Mouse (Mus musculus): ENCODE results near the gene 1700125H20Rik.

1700125H20Rik gene

DNA sequence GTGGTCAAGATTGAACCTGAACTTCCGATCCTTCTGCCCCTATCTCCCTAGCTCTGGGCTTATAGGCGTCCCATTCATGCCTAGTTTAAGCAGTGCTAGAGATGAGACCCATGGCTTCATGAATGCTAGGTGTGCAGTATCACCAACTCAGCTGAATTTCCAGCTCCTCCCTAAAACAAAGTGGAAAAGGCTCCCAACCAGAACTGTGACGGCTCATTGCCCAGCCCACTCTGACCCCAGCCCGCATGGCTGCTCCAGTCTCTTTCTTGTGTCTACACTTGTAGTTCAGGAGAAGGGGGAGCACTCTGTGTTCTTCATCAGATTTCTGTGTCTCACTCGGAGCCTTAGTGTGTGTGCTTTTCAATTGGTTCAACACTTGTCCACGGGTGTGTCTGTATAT lies 14.6 kb downstream of the 1700125H20Rik start:
- DNase-seq: no peak

DNA sequence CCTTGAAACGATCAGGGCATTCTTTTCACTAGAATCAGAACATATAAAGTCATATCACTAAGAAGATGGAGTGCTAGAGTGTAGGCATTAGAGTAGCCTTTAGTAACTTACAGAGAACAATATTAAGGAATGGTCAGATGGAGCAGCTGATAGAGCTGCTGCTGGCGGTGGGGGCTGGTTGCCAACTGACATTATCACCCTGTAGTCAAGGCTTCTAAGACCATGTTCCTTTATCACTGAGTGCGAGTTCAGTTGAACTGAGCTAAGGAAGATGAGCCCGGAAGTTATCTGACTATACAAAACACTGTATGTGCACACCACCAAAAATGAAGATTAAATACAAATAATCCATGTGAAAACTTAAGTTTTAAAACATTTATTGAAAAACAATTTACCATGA lies 18.9 kb downstream of the 1700125H20Rik start:
- DNase-seq: no peak

GRCm38 (mm10) chr11:85190741-85191140 lies 20.5 kb downstream of the 1700125H20Rik start:
- DNase-seq: no peak

DNA sequence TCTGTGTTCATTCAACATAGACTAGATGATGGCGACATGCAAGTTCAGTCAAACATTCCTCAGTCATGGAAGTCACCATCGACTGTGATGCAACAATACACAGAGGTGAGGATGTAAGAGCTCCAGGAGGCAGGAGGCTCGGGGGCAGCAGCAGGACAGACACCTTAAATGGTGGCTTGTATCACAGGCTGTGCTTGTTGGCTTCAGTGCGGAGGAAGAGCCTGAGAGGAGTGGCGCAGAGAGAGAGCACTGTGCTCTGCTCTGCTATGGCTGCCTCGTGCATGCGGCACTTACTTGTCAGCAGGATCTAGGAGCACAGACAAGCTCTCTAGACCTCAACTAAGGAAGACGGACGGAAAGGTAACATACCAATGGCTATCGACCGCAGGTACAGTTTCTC lies 24.0 kb downstream of the 1700125H20Rik start:
- no peak for DNase-seq

DNA sequence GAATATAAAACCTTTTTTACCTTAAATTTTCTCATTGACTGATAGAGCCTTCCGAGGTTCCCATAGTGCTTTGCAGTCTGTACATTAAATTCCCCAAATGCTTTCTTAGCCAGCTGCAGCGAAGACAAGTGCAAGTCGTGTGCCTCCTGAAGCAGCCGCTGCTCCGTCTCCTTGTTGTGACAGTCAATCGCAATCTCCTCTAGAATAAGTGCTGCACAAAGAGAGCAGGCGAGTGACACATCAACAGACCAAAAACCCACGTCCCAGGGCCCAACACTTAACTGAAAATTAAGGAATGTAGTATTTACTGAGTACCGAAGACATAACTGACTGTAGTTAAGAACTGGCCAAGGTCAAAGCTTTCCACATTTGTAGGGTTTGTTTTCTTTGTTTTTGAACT lies 25.8 kb downstream of the 1700125H20Rik start:
- no peak for DNase-seq

- no peak for DNase-seq
Observed at GRCm38 (mm10) chr11:85198906-85199305, 28.7 kb downstream of the 1700125H20Rik start.

DNA sequence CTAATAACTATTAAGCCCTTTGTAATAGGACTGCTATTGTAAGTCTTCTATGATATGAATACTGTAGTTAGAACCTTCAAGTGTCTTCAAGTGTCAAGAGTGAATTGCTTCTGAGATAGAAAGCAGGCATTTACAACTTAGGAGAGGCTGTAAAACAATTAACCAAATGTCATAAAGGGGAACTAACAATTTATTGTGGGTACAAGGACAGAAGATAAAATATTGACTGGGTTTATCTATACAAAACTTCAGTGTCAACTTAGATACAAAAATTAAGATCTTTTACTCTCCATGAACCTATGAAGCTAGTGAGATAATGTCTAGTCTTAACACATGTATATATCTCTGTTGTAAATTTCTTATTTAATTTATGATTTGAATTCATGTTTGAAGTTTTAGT lies 36.0 kb downstream of the 1700125H20Rik start:
- no peak for DNase-seq

GRCm38 (mm10) chr11:85211151-85211550 lies 40.9 kb downstream of the 1700125H20Rik start:
- no peak for DNase-seq

DNA sequence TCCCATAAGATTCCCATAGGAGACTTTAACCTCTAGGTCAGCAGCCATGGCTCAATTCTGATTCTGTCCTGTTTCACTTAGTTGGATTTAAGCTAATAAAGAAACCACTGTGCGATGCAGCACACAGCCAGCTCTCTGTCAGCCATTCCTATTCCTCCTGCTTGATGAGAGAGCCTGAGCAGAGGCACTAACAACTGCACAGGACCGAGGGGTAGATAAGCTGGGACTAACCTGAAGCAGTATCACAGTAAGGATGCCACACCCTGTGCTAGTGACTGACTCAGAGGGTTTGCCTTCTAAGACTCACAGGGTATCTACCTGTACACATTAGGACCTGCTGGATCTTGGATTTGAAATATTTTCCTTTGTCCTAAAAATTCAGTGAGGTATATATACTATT lies 43.0 kb downstream of the 1700125H20Rik start:
- DNase-seq: no peak

- no peak for DNase-seq
Observed at GRCm38 (mm10) chr11:85214679-85215078, 44.5 kb downstream of the 1700125H20Rik start.

- no peak for DNase-seq
Observed at GRCm38 (mm10) chr11:85219014-85219413, 48.8 kb downstream of the 1700125H20Rik start.

DNA sequence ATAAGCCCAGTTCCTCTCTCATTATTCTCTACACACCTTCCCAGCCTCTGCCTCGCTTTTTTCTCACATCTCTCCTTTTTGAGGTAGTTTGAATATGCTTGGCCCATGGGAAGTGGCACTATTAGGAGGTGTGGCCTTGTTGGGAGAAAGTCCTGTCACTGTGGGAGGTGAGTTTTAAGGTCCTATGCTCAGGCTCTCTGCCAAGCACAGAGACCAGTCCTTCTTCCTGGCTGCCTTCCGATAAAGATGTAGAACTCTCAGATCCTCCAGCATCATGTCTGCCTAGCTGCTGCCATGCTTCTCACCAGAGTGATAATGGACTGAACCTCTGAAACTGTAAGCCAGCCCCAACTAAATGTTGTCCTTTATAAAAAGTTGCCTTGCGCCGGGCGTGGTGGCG lies 52.4 kb downstream of the 1700125H20Rik start:
- DNase-seq: no peak

DNA sequence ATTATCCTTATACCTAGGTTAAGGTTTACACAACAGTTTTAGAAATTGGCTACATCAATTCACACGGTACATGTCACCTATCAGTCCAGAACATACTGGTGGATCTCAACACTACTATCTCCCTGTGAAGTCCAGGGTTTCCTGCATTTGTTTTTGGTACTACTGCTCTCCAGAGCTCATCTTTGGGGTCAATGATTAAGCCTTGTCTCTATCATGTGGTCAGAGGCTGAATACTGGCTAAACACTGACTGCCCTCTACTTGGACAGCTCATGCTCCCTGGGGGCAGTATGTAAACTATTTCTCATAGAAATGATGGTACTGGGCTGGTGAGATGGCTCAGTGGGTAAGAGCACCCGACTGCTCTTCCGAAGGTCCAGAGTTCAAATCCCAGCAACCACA lies 53.0 kb downstream of the 1700125H20Rik start:
- DNase-seq: no peak

All from thymus, postnatal 25 days (tissue).